Mouse (Mus musculus) T-helper 17 cell (primary cell): ENCODE results near the gene Ube2v1.

Source experiments
- in situ Hi-C, 2 experiments: fragments of 300-600 bp; cut with MboI, MseI; formaldehyde crosslinking; loops; 1 replicate in 1 of 2; 2 replicates in 1 of 2; pipeline ENCODE4 v1.15.1; 2025; ENCODE audit warnings: high pct_unique_total_duplicates in 2 of 2

The Ube2v1 gene

GRCm38 (mm10) chr2:167631591-167632448, at the start of gene Ube2v1:
Gene Ube2v1, minus strand, starts transcription at chr2:167632095.
- in situ Hi-C loops = no loop called here

- in situ Hi-C loops = no loop called here
Observed at GRCm38 (mm10) chr2:167680657-167681056, 48.8 kb upstream of the Ube2v1 start.

GRCm38 (mm10) chr2:167679902-167680430, 48.1 kb upstream of the Ube2v1 start:
- in situ Hi-C loops = loop anchor here (5.0 kb wide), 2 partner anchors 38 to 148 kb away; no protein-coding TSS in a partner anchor

GRCm38 (mm10) chr2:167678600-167678999, 46.7 kb upstream of the Ube2v1 start:
- in situ Hi-C loops = loop anchor here (5.0 kb wide), 2 partner anchors 36 to 146 kb away; no protein-coding TSS in a partner anchor

GRCm38 (mm10) chr2:167675120-167675909, 43.4 kb upstream of the Ube2v1 start:
- in situ Hi-C loops = loop anchor here (5.0 kb wide), 2 partner anchors 33 to 143 kb away; no protein-coding TSS in a partner anchor

GRCm38 (mm10) chr2:167672212-167672685, 40.4 kb upstream of the Ube2v1 start:
- in situ Hi-C loops = no loop called here

GRCm38 (mm10) chr2:167671101-167671633, 39.3 kb upstream of the Ube2v1 start:
- in situ Hi-C loops = no loop called here

- in situ Hi-C loops = no loop called here
Observed at GRCm38 (mm10) chr2:167669398-167669797, 37.5 kb upstream of the Ube2v1 start.

- in situ Hi-C loops = no loop called here
Observed at GRCm38 (mm10) chr2:167668426-167668825, 36.5 kb upstream of the Ube2v1 start.

GRCm38 (mm10) chr2:167665972-167666713, 34.2 kb upstream of the Ube2v1 start:
- in situ Hi-C loops = no loop called here

GRCm38 (mm10) chr2:167662713-167663112, 30.8 kb upstream of the Ube2v1 start:
- in situ Hi-C loops = no loop called here

- in situ Hi-C loops = no loop called here
Observed at GRCm38 (mm10) chr2:167661270-167662203, 29.6 kb upstream of the Ube2v1 start, which contains the start of gene Gm20431. Gene Gm20431, minus strand, starts transcription at chr2:167661496.

GRCm38 (mm10) chr2:167660611-167660971, 28.7 kb upstream of the Ube2v1 start:
- in situ Hi-C loops = no loop called here

- in situ Hi-C loops = no loop called here
Observed at GRCm38 (mm10) chr2:167659847-167660610, 28.1 kb upstream of the Ube2v1 start.

- in situ Hi-C loops = no loop called here
Observed at GRCm38 (mm10) chr2:167659177-167659846, 27.4 kb upstream of the Ube2v1 start.

GRCm38 (mm10) chr2:167658712-167659111, 26.8 kb upstream of the Ube2v1 start:
- in situ Hi-C loops = no loop called here

GRCm38 (mm10) chr2:167657973-167658372, 26.1 kb upstream of the Ube2v1 start:
- in situ Hi-C loops = no loop called here
